Mouse (Mus musculus): Measurements from ENCODE around the gene Dph3. TPM values are rescaled to one million over a fixed set of nuclear protein-coding genes. Genes with fewer than 3 reads are reported as not detected.

Dph3 gene
- polyA plus RNA-seq, 1 experiment: 43.6 TPM

GRCm38 (mm10) chr14:32082891-32083290 is 2.6 kb downstream of the Dph3 start:
- TF ChIP-seq POLR2A (IDR thresholded peaks at IDR 0.05; ENCODE audit: borderline replicate concordance, extremely low read depth, insufficient read depth, insufficient read length, poor library complexity, severe bottlenecking) (no peak), CTCF (IDR thresholded peaks at IDR 0.05; ENCODE audit: borderline replicate concordance, extremely low read depth, insufficient read depth, insufficient read length) (no peak)
- DNase-seq (ENCODE audit: low read depth): no peak

GRCm38 (mm10) chr14:32081026-32081425 is 4.5 kb downstream of the Dph3 start:
- no peak for DNase-seq (ENCODE audit: low read depth)
- no peak for TF ChIP-seq CTCF (IDR thresholded peaks at IDR 0.05; ENCODE audit: borderline replicate concordance, extremely low read depth, insufficient read depth, insufficient read length)
- no peak for TF ChIP-seq POLR2A (IDR thresholded peaks at IDR 0.05; ENCODE audit: borderline replicate concordance, extremely low read depth, insufficient read depth, insufficient read length, poor library complexity, severe bottlenecking)

DNA sequence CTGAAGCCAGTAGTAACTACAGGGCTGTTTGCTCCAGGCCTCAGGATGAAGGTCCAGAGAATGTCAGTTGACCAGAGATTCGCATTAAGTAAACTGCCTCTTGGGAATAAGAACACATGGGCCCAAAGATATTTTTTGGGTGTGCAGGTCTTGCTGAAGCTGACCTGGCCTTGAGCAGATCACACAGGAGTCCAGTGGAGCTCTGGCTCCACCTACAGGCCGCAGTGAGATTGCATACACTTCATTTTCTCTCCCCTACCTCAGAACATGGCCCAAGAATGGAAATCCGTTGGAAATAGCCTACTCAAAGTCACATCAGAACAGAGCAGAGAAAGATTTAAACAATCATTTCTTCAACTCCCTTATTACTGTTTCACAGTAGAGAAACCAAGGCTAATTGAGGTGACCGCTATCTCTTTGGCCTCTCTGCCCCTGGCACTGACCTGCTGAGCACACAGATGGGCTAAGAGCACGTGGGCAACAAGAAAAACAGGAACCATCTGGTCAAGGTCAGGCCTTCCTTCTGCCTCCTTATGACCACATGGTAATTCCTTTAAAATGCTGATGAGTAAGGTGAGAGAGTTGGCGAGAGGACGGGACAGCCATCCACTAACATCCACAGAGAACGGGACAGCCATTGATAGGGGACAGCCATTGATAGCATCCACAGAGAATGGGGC is 8.5 kb downstream of the Dph3 start:
- TF ChIP-seq POLR2A (IDR thresholded peaks at IDR 0.05; ENCODE audit: borderline replicate concordance, extremely low read depth, insufficient read depth, insufficient read length, poor library complexity, severe bottlenecking) (no peak), CTCF (IDR thresholded peaks at IDR 0.05; ENCODE audit: borderline replicate concordance, extremely low read depth, insufficient read depth, insufficient read length) (peak; percentile 94)

GRCm38 (mm10) chr14:32073901-32074300 is 11.6 kb downstream of the Dph3 start:
- DNase-seq (ENCODE audit: low read depth): no peak
- TF ChIP-seq CTCF (IDR thresholded peaks at IDR 0.05; ENCODE audit: borderline replicate concordance, extremely low read depth, insufficient read depth, insufficient read length): no peak
- TF ChIP-seq POLR2A (IDR thresholded peaks at IDR 0.05; ENCODE audit: borderline replicate concordance, extremely low read depth, insufficient read depth, insufficient read length, poor library complexity, severe bottlenecking): no peak

More for the DNA sequence above, 8.5 kb downstream of the Dph3 start:
- peak; percentile 77 for DNase-seq (ENCODE audit: low read depth)

GRCm38 (mm10) chr14:32073211-32073685 is 12.3 kb downstream of the Dph3 start:
- TF ChIP-seq CTCF (IDR thresholded peaks at IDR 0.05; ENCODE audit: borderline replicate concordance, extremely low read depth, insufficient read depth, insufficient read length) (no peak), POLR2A (IDR thresholded peaks at IDR 0.05; ENCODE audit: borderline replicate concordance, extremely low read depth, insufficient read depth, insufficient read length, poor library complexity, severe bottlenecking) (no peak)
- DNase-seq (ENCODE audit: low read depth): peak; percentile 2

GRCm38 (mm10) chr14:32072807-32073206 is 12.7 kb downstream of the Dph3 start:
- DNase-seq (ENCODE audit: low read depth): no peak
- TF ChIP-seq POLR2A (IDR thresholded peaks at IDR 0.05; ENCODE audit: borderline replicate concordance, extremely low read depth, insufficient read depth, insufficient read length, poor library complexity, severe bottlenecking) (no peak), CTCF (IDR thresholded peaks at IDR 0.05; ENCODE audit: borderline replicate concordance, extremely low read depth, insufficient read depth, insufficient read length) (no peak)

DNA sequence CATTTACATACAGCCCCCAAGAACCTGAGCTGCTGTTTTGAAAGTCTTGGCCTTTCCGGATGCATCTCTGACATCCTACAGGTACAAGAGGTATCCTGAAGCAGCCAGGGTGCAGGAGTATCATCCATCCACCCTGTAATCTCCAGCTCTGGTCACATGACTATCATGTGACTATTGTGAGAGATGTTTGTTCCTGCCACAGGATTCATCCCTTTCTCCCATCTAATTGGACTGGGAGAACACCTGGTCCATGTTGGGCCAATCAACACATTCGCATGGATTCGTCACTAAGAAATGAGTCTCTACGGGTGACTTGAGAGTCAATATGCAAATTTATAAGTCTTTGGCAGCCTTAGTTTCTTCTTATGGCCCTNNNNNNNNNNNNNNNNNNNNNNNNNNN is 24.1 kb downstream of the Dph3 start:
- no peak for DNase-seq (ENCODE audit: low read depth)
- TF ChIP-seq POLR2A (IDR thresholded peaks at IDR 0.05; ENCODE audit: borderline replicate concordance, extremely low read depth, insufficient read depth, insufficient read length, poor library complexity, severe bottlenecking) (no peak), CTCF (IDR thresholded peaks at IDR 0.05; ENCODE audit: borderline replicate concordance, extremely low read depth, insufficient read depth, insufficient read length) (no peak)

- no peak for DNase-seq (ENCODE audit: low read depth)
These were observed 27.9 kb downstream of the Dph3 start for GRCm38 (mm10) chr14:32057664-32058063.

GRCm38 (mm10) chr14:32056675-32057074 is 28.9 kb downstream of the Dph3 start:
- peak; percentile 38; the same call in 1 of the 2 replicates for TF ChIP-seq CTCF (IDR thresholded peaks at IDR 0.05; ENCODE audit: borderline replicate concordance, extremely low read depth, insufficient read depth, insufficient read length)
- TF ChIP-seq POLR2A (IDR thresholded peaks at IDR 0.05; ENCODE audit: borderline replicate concordance, extremely low read depth, insufficient read depth, insufficient read length, poor library complexity, severe bottlenecking): no peak
- no peak for DNase-seq (ENCODE audit: low read depth)

More at GRCm38 (mm10) chr14:32057664-32058063, 27.9 kb downstream of the Dph3 start:
- TF ChIP-seq POLR2A (IDR thresholded peaks at IDR 0.05; ENCODE audit: borderline replicate concordance, extremely low read depth, insufficient read depth, insufficient read length, poor library complexity, severe bottlenecking): no peak

DNA sequence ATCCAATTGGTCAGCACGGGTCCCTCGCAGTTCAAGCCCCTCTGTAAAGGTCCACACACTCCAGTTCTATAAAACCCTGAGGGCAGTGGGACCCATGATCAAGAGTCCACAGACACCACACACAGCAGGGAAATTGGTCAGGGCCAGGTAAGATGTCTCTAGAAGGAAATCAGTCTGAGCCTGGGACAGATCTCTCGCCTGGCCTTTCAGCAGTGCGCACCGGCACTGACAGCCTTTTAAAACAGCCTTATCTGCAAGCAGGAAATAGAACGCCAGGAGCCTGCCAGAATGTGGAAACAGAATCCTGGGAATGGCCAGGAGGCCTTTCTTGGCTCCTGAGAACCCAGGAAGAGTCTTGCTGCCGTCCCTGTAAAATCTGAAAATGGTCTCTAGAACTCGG is 29.7 kb downstream of the Dph3 start:
- TF ChIP-seq CTCF (IDR thresholded peaks at IDR 0.05; ENCODE audit: borderline replicate concordance, extremely low read depth, insufficient read depth, insufficient read length) (no peak), POLR2A (IDR thresholded peaks at IDR 0.05; ENCODE audit: borderline replicate concordance, extremely low read depth, insufficient read depth, insufficient read length, poor library complexity, severe bottlenecking) (no peak)
- no peak for DNase-seq (ENCODE audit: low read depth)

- TF ChIP-seq CTCF (IDR thresholded peaks at IDR 0.05; ENCODE audit: borderline replicate concordance, extremely low read depth, insufficient read depth, insufficient read length): no peak
- no peak for TF ChIP-seq POLR2A (IDR thresholded peaks at IDR 0.05; ENCODE audit: borderline replicate concordance, extremely low read depth, insufficient read depth, insufficient read length, poor library complexity, severe bottlenecking)
- DNase-seq (ENCODE audit: low read depth): peak; percentile 15
These were observed 30.7 kb downstream of the Dph3 start for GRCm38 (mm10) chr14:32054788-32055187.

DNA sequence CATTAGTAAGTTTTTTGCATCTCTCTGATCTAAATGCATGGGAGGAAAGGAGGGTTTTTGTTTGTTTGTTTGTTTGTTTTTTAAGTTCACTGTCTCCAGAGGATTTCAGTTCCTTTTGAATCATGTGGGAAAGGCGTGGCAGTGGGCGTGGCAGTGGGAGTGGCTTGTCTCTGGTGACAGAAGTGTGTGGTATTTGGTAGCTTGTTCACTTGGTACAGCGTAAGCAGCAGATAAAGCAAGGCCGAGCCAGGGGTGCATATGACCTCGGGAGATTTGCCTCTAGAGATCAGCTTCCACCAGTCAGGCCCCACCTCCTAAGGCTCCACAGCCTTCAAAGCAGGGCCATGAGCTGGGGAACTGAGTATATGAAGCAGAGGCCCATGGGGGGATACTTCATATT is 31.6 kb downstream of the Dph3 start:
- DNase-seq (ENCODE audit: low read depth): no peak
- TF ChIP-seq POLR2A (IDR thresholded peaks at IDR 0.05; ENCODE audit: borderline replicate concordance, extremely low read depth, insufficient read depth, insufficient read length, poor library complexity, severe bottlenecking) (no peak), CTCF (IDR thresholded peaks at IDR 0.05; ENCODE audit: borderline replicate concordance, extremely low read depth, insufficient read depth, insufficient read length) (no peak)

Data from brain, embryonic 14.5 days (tissue).